Mouse (Mus musculus): Measurements from ENCODE around the gene B3galt2. TPM values are rescaled to one million over a fixed set of nuclear protein-coding genes. Genes with fewer than 3 reads are reported as not detected.
"Not testable (repeated sequence)": the region's sequence is repeated elsewhere in the genome, so short reads cannot be mapped to it uniquely, and the experiment has no call there.

B3galt2 gene
- polyA plus RNA-seq, 1 experiment = 8.7 TPM

DNA sequence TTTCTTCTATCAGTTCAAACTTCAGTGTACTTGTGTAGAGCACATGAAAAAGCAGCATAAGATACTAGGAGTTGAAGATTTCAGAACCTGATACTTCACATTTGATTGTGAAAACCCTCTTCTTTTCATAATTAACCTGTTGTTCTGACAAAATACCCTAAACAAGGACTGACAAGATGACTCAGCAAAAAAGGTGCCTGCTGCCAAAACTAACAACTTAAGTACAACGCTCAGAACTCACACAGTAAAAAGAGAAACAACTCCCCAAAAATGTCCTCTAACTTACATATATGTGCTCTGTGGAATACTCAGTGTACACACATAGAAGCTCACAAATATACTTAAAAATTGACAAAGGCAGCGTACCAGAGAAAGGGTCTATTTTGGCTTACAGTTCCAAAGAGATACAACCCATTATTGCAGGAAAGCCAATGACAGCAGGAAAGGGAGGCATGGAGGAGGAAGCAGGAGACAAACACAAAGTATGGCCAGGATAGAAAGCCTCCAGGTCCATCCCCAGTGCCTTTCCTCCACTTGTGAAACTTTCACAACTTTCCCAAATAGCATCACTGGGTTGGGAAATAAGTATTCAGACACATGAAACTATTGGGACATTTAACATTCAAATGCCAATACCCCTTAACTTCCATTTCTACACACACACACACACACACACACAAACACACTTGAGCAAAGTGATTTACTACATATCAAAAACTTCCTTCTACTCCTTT is 7.4 kb upstream of the B3galt2 start:
- TF ChIP-seq CTCF (IDR thresholded peaks at IDR 0.05; ENCODE audit: extremely low read depth, insufficient read depth, low read length) = no peak
- no peaks in the 10 kb centered on the region; the same call in 1 of the 2 replicates for H3K4me1 ChIP-seq (ENCODE audit: control insufficient read depth, insufficient read depth, low read length)
- no peak overlapping the region for H3K27ac ChIP-seq (ENCODE audit: insufficient read depth, low read length)
- H3K4me3 ChIP-seq (ENCODE audit: insufficient read depth, low read length) = no peak overlapping the region

DNA sequence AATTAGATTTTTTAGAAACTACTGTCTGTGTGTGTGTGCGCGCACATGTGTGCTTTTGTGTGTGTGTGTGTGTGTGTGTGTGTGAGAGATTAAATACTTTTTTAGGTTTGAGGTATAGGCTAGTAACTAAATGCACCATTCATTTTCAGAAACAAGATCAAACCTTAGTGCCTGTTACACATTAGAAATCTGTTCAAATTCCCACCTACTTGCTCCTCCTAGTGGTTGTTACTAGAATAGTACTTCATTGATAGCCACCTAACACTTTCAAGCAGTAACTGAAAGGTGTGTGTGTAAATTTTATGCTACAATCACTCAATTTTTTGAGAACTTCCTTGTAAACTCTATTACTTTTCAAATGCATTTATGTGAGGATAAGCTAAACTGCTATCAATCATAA is 3.8 kb downstream of the B3galt2 start:
- no peak for TF ChIP-seq POLR2A (IDR thresholded peaks at IDR 0.05; ENCODE audit: extremely low read depth, insufficient read depth, low read length)
- TF ChIP-seq CTCF (IDR thresholded peaks at IDR 0.05; ENCODE audit: extremely low read depth, insufficient read depth, low read length) = no peak

DNA sequence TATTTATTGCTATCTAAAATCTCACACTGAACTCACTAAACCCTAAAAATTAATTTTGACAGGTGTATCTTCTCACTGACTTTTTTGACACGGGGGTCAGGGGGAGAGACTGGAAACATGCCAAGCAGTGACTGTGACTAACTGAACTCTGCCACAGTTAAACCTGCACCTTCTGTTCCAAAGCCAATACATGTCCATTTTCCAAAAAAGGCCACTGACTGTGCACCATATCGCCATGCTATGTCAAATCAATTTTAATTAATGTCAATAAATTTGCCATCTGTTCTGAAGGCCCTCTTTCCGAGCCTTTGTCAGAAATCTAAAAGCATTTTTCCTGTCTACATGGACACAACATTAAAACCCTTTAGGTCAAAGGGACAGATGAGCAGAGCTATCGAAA is 4.9 kb downstream of the B3galt2 start:
- H3K4me3 ChIP-seq (ENCODE audit: insufficient read depth, low read length) = peak overlapping the region; percentile 26
- no peaks in the 10 kb centered on the region; the same call in 1 of the 2 replicates for H3K4me1 ChIP-seq (ENCODE audit: control insufficient read depth, insufficient read depth, low read length)
- TF ChIP-seq CTCF (IDR thresholded peaks at IDR 0.05; ENCODE audit: extremely low read depth, insufficient read depth, low read length) (no peak), POLR2A (IDR thresholded peaks at IDR 0.05; ENCODE audit: extremely low read depth, insufficient read depth, low read length) (no peak)
- no peak overlapping the region for H3K27ac ChIP-seq (ENCODE audit: insufficient read depth, low read length)

More for the DNA sequence above, 3.8 kb downstream of the B3galt2 start:
- peak overlapping the region; percentile 64 for H3K4me3 ChIP-seq (ENCODE audit: insufficient read depth, low read length)
- no peak overlapping the region for H3K27ac ChIP-seq (ENCODE audit: insufficient read depth, low read length)
- no peaks in the 10 kb centered on the region; the same call in 1 of the 2 replicates for H3K4me1 ChIP-seq (ENCODE audit: control insufficient read depth, insufficient read depth, low read length)

DNA sequence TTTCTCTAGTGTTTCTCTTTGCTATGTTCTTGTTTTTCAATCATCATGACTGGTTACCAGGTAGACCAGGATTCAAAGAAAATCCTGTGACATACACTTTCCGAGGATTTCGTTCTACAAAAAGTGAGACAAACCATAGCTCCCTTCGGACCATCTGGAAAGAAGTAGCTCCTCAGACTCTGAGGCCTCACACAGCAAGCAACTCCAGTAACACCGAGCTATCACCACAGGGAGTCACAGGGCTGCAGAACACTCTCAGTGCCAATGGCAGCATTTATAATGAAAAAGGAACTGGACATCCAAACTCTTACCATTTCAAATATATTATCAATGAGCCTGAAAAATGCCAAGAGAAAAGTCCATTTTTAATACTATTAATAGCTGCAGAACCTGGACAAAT is 5.8 kb downstream of the B3galt2 start:
- TF ChIP-seq CTCF (IDR thresholded peaks at IDR 0.05; ENCODE audit: extremely low read depth, insufficient read depth, low read length) = no peak
- no peak for TF ChIP-seq POLR2A (IDR thresholded peaks at IDR 0.05; ENCODE audit: extremely low read depth, insufficient read depth, low read length)
- Histone ChIP-seq H3K27ac (ENCODE audit: insufficient read depth, low read length) (no peak overlapping the region), H3K4me3 (ENCODE audit: insufficient read depth, low read length) (peak overlapping the region; percentile 29), H3K4me1 (ENCODE audit: control insufficient read depth, insufficient read depth, low read length) (no peaks in the 10 kb centered on the region; the same call in 1 of the 2 replicates)

DNA sequence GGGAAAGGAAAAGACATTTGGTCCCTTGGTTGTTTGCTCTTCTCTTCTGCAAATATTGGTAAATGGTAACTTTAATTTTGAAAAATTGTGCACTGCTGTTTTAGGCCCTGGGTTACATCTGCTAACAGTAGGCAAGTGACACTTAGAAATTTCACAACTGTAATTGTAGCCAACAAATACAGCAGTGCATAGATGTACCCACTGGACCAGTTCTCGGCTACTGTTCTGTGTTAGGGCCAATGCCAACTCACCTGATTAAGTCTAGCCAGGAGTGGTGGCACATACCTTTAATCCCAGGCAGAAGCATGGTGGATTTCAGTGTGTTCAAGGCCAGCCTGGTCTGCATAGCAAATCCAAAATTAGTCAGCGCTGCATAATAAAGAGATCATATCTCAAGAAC is 9.9 kb downstream of the B3galt2 start:
- no peak for TF ChIP-seq CTCF (IDR thresholded peaks at IDR 0.05; ENCODE audit: extremely low read depth, insufficient read depth, low read length)
- no peak for TF ChIP-seq POLR2A (IDR thresholded peaks at IDR 0.05; ENCODE audit: extremely low read depth, insufficient read depth, low read length)
- Histone ChIP-seq H3K4me1 (ENCODE audit: control insufficient read depth, insufficient read depth, low read length) (no peaks in the 10 kb centered on the region; the same call in 1 of the 2 replicates), H3K4me3 (ENCODE audit: insufficient read depth, low read length) (no peak overlapping the region), H3K27ac (ENCODE audit: insufficient read depth, low read length) (no peak overlapping the region)

DNA sequence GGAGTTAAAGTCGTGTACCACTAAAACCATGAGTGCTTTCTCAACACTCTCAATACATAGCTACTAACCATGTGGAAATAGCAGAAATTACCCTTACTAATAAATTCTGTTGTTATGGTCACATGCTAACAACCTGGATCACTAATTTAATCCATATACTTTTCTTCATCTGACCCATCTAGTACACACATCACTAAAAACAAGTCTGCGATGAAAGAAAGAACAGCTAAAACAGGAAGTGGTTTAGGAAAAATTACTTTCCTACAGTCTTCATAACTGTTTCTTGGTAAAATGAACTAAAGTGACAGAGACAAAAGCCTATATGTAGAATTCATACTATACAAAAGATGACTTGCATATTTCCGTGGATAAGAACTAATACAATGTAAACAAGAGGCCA is 13.2 kb downstream of the B3galt2 start:
- TF ChIP-seq CTCF (IDR thresholded peaks at IDR 0.05; ENCODE audit: extremely low read depth, insufficient read depth, low read length) = no peak
- TF ChIP-seq POLR2A (IDR thresholded peaks at IDR 0.05; ENCODE audit: extremely low read depth, insufficient read depth, low read length) = no peak
- no peak overlapping the region for H3K4me3 ChIP-seq (ENCODE audit: insufficient read depth, low read length)
- no peak overlapping the region for H3K27ac ChIP-seq (ENCODE audit: insufficient read depth, low read length)
- no peaks in the 10 kb centered on the region for H3K4me1 ChIP-seq (ENCODE audit: control insufficient read depth, insufficient read depth, low read length)

DNA sequence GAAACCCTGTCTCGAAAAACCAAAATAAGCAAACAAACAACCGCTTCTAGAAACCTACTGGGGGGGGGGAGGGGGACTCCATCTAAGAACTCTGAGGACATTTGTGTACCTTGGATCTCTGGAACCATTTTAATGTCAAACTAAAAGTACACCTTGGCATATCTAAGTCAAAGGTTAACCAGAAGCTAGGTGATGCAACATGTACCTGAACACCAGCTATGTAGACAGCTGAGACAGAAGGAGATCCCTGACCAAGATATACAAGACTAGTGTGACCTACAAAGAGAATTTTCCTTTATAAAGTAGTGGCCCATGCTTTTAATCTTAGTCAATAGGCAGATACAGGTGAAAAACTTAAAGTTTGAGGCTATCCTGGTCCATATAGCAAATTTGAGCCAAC is 22.7 kb downstream of the B3galt2 start:
- Histone ChIP-seq H3K4me1 (ENCODE audit: control insufficient read depth, insufficient read depth, low read length) (no peaks in the 10 kb centered on the region), H3K4me3 (ENCODE audit: insufficient read depth, low read length) (no peak overlapping the region), H3K27ac (ENCODE audit: insufficient read depth, low read length) (no peak overlapping the region)
- TF ChIP-seq CTCF (IDR thresholded peaks at IDR 0.05; ENCODE audit: extremely low read depth, insufficient read depth, low read length) (no peak), POLR2A (IDR thresholded peaks at IDR 0.05; ENCODE audit: extremely low read depth, insufficient read depth, low read length) (no peak)

DNA sequence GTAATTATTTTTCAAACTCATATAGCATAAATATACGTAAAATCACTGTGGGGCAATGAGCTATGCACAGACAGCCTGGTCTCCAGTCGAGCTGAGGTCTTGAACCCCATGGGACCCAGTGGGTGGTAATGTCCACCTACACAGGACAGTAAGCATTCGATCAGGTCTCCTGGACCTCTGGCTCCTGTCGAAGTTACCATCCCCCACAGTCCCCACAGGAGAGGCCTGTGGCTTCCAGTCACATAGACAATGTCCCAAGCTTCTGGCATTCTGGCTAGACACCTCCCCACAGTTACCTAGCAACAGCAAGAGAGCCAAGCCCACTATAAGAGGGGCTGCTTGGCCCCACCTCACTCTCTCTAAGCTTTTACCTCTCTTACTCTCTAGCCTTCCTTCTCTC is 24.3 kb downstream of the B3galt2 start:
- H3K4me1 ChIP-seq (ENCODE audit: control insufficient read depth, insufficient read depth, low read length); H3K4me3 ChIP-seq (ENCODE audit: insufficient read depth, low read length); H3K27ac ChIP-seq (ENCODE audit: insufficient read depth, low read length): not testable (repeated sequence)

DNA sequence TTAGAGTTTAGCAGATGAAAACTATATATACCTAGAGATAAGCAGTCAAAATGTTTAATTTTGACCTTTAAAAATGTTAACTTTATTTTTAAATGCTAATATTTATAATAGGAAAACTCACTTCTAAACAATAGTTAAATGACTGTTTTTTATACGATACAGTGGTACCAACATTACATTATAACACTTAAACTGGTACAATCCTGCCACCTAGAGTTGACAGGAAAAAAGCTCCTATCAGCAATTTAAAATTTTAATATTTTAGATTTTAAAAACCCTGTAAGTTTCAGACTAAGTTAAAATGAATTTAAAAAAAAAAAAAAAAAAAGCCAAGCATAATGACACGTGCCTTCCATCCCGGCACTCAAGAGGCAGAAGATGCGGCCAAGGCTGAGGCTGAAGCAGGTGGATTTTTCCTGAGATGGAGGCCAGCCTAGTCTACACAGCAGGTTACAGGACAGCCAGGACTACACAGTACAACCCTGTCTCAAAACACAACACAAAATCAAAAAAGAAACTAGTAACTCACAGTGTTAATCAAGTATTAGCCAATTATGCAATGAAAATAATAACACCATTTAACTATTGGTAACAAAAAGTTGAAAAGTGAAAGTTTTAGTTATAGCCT is 35.4 kb downstream of the B3galt2 start:
- TF ChIP-seq CTCF (IDR thresholded peaks at IDR 0.05; ENCODE audit: extremely low read depth, insufficient read depth, low read length) (no peak), POLR2A (IDR thresholded peaks at IDR 0.05; ENCODE audit: extremely low read depth, insufficient read depth, low read length) (no peak)
- Histone ChIP-seq H3K27ac (ENCODE audit: insufficient read depth, low read length) (no peak overlapping the region), H3K4me1 (ENCODE audit: control insufficient read depth, insufficient read depth, low read length) (peaks cover 2% of the 10 kb centered on the region; the same call in 1 of the 2 replicates), H3K4me3 (ENCODE audit: insufficient read depth, low read length) (no peak overlapping the region)

DNA sequence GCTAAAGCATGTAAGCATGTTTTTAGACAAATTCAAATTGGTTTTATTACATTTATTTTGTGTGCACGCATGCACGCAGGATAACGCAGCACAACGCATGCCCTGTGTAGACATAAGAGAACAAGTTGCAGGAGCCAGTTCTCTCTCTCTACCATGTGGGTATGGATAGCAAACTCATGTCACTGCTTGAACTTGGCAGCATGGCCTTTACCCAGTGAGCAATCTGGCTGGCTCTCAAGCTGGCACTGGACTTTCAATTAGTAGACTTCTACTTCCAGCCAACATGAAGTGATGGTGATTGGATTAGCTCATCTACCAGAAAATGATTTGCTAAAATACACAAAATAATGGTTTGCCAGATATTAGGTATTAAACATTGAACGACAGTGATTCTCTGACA is 40.6 kb downstream of the B3galt2 start:
- H3K4me1 ChIP-seq (ENCODE audit: control insufficient read depth, insufficient read depth, low read length) = no peaks in the 10 kb centered on the region
- TF ChIP-seq CTCF (IDR thresholded peaks at IDR 0.05; ENCODE audit: extremely low read depth, insufficient read depth, low read length) (no peak), POLR2A (IDR thresholded peaks at IDR 0.05; ENCODE audit: extremely low read depth, insufficient read depth, low read length) (no peak)
- H3K4me3 ChIP-seq (ENCODE audit: insufficient read depth, low read length) = no peak overlapping the region
- H3K27ac ChIP-seq (ENCODE audit: insufficient read depth, low read length) = no peak overlapping the region

Data from cortical plate, adult 2 months (tissue).